Mouse (Mus musculus): ENCODE measurements at regions not wholly inside any gene's neighbourhood (a gene's known extent, or its start where the extent isn't known, plus 50 kb on each side); places are given as distances from the start of the nearest gene placed in this dataset.
"Not testable (repeated sequence)": the region's sequence is repeated elsewhere in the genome, so short reads cannot be mapped to it uniquely, and the experiment has no call there.

DNA sequence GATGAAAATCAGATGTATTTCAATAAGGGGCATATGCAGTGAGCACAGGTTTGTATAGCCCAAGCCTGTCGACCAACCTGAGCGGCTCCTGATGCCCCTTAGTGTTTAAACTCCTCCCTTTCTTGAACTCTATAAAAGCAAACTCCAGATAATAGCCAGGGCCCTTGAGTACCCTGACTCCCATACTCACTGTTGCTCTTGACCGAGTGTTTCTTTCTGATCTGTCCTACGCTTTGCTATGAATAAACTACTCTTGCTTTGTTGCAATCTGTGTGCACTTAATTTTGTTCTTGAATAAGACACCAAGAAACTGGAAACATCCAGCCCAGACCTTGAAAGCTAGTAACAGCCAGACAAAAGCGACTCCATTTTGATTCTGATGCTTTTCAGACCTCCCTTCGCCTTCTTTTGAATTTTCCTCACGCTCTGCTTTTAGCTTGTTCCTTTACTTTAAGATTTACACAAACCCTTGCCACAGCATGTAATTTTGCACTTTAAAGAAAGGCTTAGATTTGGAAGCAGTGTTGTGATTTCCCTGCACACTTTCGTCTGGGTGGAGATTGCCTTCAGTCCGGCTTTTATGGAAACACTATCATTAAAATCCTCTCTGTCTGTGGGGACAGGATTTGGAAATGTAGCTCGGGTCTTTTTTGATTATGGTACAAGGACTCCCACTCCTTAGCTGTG lies 149.1 kb downstream of the Gm5426 start:
- H3K27ac ChIP-seq = no peak overlapping the region
- H3K4me2 ChIP-seq = no peak overlapping the region
- H3K4me3 ChIP-seq (replicated peaks) = no peak overlapping the region
- no peaks in the 10 kb centered on the region for H3K4me1 ChIP-seq (replicated peaks)
- H3K9ac ChIP-seq = no peak overlapping the region
- H3K27me3 ChIP-seq = no peaks in the 10 kb centered on the region
- H3K9me3 ChIP-seq (replicated peaks) = no peaks in the 10 kb centered on the region
- H3K36me3 ChIP-seq = no peaks in the 10 kb centered on the region
- ATAC-seq (ENCODE audit: low read depth) (no peak), DNase-seq (no peak)
- WGBS (ENCODE audit: insufficient replicate concordance) = 65% methylated on average over 10 of the region's 10 CpGs

DNA sequence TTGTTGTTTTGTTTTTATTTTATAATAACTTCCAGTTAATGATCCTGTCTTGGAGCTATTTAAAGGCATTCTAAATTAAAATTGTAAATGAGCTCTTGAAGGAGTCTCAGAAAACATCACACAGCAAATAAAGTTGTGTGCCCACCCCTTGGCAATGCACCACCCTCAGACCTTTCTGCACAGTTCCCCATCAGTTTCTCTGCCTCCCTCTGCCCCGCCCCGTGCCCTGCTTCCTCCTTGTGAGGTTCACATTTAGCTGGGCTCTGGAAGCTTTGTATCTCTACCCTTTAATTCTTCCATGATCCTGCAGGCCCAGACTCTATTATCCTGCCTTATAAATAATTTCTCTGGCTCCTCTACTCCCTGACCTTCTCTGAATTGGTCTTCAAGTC lies 149.7 kb downstream of the Gm5426 start:
- Histone ChIP-seq H3K4me1 (replicated peaks) (no peaks in the 10 kb centered on the region), H3K4me2 (no peak overlapping the region), H3K27me3 (no peaks in the 10 kb centered on the region), H3K27ac (no peak overlapping the region), H3K9ac (no peak overlapping the region), H3K36me3 (no peaks in the 10 kb centered on the region), H3K9me3 (replicated peaks) (no peaks in the 10 kb centered on the region), H3K4me3 (replicated peaks) (no peak overlapping the region)
- ATAC-seq (ENCODE audit: low read depth) (no peak), DNase-seq (no peak)
- WGBS (ENCODE audit: insufficient replicate concordance) = 23% methylated on average over 2 of the region's 2 CpGs

DNA sequence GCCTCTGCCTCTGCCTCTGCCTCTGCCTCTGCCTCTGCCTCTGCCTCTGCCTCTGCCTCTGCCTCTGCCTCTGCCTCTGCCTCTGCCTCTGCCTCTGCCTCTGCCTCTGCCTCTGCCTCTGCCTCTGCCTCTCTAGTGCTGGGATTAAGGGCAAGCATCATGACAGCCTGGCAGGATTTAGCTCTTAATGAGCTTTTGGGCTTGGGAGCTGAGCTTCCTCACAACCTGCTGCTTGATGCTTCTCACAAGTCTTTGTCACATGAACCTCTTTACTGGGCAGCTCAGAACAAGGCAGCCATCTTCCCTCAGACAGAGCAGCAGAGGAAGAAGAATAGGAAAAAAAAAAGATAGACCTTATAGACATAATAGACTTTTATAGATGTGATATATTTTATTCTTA lies 152.6 kb downstream of the Gm5426 start:
- H3K27ac ChIP-seq; H3K4me2 ChIP-seq; H3K4me1 ChIP-seq (replicated peaks); H3K4me3 ChIP-seq (replicated peaks); H3K27me3 ChIP-seq; H3K36me3 ChIP-seq; ATAC-seq (ENCODE audit: low read depth); DNase-seq; H3K9ac ChIP-seq; H3K9me3 ChIP-seq (replicated peaks): not testable (repeated sequence)

DNA sequence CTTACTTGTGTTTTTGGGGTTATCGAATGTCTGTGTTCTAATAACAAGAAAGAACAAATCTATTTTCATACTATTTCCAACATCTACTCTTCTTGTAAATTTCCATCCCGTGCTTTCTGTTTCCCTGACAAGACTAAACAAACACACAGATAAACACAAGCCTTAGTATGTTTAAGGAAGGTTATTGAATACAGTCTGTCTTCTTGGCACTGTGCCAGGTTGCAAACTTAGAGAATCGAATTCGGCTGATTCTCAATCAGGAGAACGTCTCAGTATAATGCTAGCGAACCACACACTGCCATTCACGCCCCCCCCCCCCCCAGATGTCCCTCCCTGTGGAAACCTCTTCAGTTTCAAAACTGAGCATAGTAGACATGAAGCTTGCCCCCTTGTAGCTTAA lies 157.2 kb downstream of the Gm5426 start:
- no peak overlapping the region for H3K4me3 ChIP-seq (replicated peaks)
- H3K4me1 ChIP-seq (replicated peaks) = no peaks in the 10 kb centered on the region
- no peak for DNase-seq
- no peak for ATAC-seq (ENCODE audit: low read depth)
- H3K27ac ChIP-seq = no peak overlapping the region
- no peaks in the 10 kb centered on the region for H3K9me3 ChIP-seq (replicated peaks)
- no peaks in the 10 kb centered on the region for H3K36me3 ChIP-seq
- H3K4me2 ChIP-seq = no peak overlapping the region
- no peak overlapping the region for H3K9ac ChIP-seq
- WGBS (ENCODE audit: insufficient replicate concordance) = 71% methylated on average over 7 of the region's 7 CpGs
- no peaks in the 10 kb centered on the region for H3K27me3 ChIP-seq

DNA sequence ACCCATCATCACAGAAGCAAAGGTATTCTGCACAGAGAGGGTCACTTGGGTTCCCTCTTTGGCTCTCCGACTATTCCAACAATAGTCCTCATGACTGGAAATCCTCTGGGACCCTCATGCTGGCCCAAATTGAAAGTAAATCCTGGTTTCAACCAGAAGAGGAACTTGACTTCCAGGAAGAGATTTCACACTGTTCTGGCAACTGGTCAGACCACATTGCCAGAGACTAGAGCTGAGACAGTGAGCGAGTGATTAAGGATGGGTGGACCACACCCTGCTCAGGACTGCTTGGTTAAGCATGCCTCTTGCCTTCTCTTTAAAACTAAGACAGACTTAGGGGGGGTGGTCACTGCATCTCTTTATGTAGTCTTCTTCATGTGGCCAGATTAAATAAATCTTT lies 158.3 kb downstream of the Gm5426 start:
- no peaks in the 10 kb centered on the region for H3K27me3 ChIP-seq
- H3K27ac ChIP-seq = no peak overlapping the region
- no peaks in the 10 kb centered on the region for H3K36me3 ChIP-seq
- no peak overlapping the region for H3K4me2 ChIP-seq
- H3K4me3 ChIP-seq (replicated peaks) = no peak overlapping the region
- no peaks in the 10 kb centered on the region for H3K9me3 ChIP-seq (replicated peaks)
- H3K9ac ChIP-seq = no peak overlapping the region
- ATAC-seq (ENCODE audit: low read depth) = no peak
- no peak for DNase-seq
- H3K4me1 ChIP-seq (replicated peaks) = no peaks in the 10 kb centered on the region
- 40% methylated on average over 2 of the region's 2 CpGs for WGBS (ENCODE audit: insufficient replicate concordance)

DNA sequence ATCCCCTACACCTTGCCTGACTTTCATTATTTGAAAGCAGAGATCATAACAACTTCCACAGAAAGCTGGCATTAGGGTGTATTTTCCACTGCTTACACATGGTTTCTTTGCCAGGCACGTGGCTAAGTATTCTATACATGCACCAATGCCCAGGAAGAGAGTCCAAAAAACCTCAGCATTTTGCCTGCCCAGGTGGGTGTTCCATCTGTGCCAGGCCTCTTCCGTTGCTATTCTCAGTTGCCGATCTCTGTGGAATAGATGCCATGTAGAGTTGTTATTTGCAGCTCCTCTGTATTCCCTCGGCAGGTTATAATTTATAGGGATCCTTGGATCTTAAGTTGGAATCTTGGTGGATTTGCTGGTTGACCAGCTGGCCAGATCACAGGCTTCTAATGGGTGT lies 161.3 kb downstream of the Gm5426 start:
- WGBS (ENCODE audit: insufficient replicate concordance) = 68% methylated on average over 4 of the region's 4 CpGs

DNA sequence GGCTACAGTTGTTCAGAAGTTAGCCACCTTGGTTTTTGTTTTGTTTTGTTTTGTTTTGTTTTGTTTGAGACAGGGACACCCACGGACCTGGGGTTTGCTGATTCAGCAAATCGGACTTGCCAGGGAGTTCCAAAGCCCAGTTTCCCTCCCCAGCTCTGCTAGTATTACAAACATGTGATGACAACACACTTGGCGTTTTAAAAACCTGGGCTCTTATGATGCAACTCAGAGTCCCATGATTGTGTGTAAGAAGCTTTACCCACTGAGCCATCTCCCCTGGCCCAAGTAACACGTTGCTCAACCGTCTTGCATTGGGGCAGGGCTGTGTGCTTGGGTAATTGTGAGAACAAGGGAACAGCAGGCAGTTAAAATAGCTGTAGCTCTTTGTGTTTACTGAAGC lies 162.2 kb downstream of the Gm5426 start:
- H3K27ac ChIP-seq = no peak overlapping the region
- no peaks in the 10 kb centered on the region for H3K36me3 ChIP-seq
- H3K9ac ChIP-seq = no peak overlapping the region
- no peak overlapping the region for H3K4me2 ChIP-seq
- H3K4me1 ChIP-seq (replicated peaks) = no peaks in the 10 kb centered on the region
- no peaks in the 10 kb centered on the region for H3K27me3 ChIP-seq
- WGBS (ENCODE audit: insufficient replicate concordance) = 56% methylated on average over 5 of the region's 5 CpGs
- no peaks in the 10 kb centered on the region for H3K9me3 ChIP-seq (replicated peaks)
- no peak overlapping the region for H3K4me3 ChIP-seq (replicated peaks)
- DNase-seq (no peak), ATAC-seq (ENCODE audit: low read depth) (no peak)

More for the DNA sequence above, 161.3 kb downstream of the Gm5426 start:
- Histone ChIP-seq H3K27me3 (no peaks in the 10 kb centered on the region), H3K9me3 (replicated peaks) (no peaks in the 10 kb centered on the region), H3K4me3 (replicated peaks) (no peak overlapping the region), H3K36me3 (no peaks in the 10 kb centered on the region), H3K9ac (no peak overlapping the region), H3K4me2 (no peak overlapping the region), H3K4me1 (replicated peaks) (no peaks in the 10 kb centered on the region), H3K27ac (no peak overlapping the region)
- DNase-seq (no peak), ATAC-seq (ENCODE audit: low read depth) (no peak)

DNA sequence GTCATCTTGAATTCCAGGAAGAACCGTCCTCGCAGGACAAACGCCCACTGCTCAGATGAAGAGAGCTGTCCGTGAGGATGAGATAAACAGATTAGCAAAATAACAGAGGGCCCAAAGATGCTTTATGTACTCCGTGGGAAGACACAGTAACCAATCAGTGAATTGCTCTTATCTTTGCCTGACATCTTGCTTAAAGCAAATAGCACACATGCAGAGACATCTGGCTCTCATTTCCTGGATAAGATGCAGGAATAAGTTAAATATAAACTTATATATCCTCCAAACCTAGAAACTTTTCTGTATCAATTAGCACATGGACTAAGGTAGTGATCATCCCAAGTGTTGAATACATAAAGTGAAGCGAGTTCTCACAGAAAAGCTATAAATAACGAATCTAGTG lies 169.3 kb downstream of the Gm5426 start:
- Histone ChIP-seq H3K4me2 (no peak overlapping the region), H3K9ac (no peak overlapping the region), H3K9me3 (replicated peaks) (no peaks in the 10 kb centered on the region), H3K4me3 (replicated peaks) (no peak overlapping the region), H3K27ac (no peak overlapping the region), H3K27me3 (no peaks in the 10 kb centered on the region), H3K4me1 (replicated peaks) (no peaks in the 10 kb centered on the region), H3K36me3 (no peaks in the 10 kb centered on the region)
- 55% methylated on average over 7 of the region's 7 CpGs for WGBS (ENCODE audit: insufficient replicate concordance)
- ATAC-seq (ENCODE audit: low read depth) (no peak), DNase-seq (no peak)

DNA sequence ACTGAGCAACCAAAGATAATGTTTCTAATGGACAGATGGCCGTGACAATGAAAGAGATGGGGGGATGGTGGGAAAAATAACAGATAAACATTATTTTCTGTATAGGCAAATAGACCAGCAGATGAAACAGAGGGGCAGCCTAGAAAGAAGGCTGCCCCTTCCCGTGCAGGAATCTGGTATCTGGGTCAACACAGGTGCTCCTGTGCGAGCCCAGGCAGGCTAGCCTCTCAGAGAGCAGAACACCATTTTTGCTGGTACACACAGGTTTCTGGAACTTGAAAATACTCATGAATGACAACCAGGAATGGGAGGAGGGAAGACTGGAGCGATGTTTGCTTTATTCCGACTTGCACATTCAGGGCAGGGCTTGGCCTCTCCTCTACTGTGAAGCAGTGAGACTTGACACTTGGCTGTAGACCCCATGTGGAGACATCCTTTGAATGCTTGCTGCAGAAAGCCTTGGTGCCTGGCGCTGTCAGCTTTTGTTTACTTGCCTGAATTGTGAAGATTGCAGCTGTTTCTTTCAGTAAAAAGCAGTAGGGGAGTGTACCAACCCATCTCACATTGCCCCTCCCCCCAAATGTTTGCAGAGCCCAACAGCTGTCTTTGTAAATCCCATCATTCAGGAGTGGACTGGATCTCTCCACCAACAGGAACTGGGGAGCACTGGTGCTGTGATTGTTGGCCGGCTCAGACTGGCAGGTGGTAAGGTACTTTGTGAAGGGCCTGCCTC lies 172.5 kb downstream of the Gm5426 start:
- 46% methylated on average over 7 of the region's 7 CpGs for WGBS (ENCODE audit: insufficient replicate concordance)
- Histone ChIP-seq H3K4me2 (no peak overlapping the region), H3K27ac (no peak overlapping the region), H3K36me3 (no peaks in the 10 kb centered on the region), H3K4me1 (replicated peaks) (no peaks in the 10 kb centered on the region), H3K4me3 (replicated peaks) (no peak overlapping the region), H3K9me3 (replicated peaks) (no peaks in the 10 kb centered on the region; the same call in 1 of the 2 replicates), H3K27me3 (no peaks in the 10 kb centered on the region), H3K9ac (no peak overlapping the region)
- no peak for DNase-seq
- no peak for ATAC-seq (ENCODE audit: low read depth)

DNA sequence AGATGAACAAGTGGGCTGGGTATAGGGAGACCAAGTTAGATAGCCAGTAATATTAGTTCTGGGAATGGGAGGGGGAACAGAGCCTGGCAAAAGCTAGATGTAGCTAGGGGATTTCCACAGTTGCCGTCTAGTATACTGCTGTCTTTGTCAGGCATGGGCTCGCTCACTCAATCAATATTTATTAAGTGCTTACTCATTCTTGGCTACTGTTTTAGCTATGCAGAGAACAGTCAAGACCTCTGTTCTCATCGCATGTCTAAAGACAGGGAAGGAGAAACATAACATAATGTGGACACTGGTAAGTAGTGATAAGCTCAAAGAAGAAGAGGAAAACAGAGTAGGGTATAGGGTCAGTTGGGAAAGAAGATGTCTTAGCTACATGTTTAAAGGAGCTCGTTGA lies 173.4 kb downstream of the Gm5426 start:
- 54% methylated on average over 4 of the region's 4 CpGs for WGBS (ENCODE audit: insufficient replicate concordance)
- no peak overlapping the region for H3K27ac ChIP-seq
- H3K9me3 ChIP-seq (replicated peaks) = no peaks in the 10 kb centered on the region; the same call in 1 of the 2 replicates
- ATAC-seq (ENCODE audit: low read depth) (no peak), DNase-seq (no peak)
- H3K4me3 ChIP-seq (replicated peaks) = no peak overlapping the region
- H3K36me3 ChIP-seq = no peaks in the 10 kb centered on the region
- no peak overlapping the region for H3K4me2 ChIP-seq
- H3K27me3 ChIP-seq = no peaks in the 10 kb centered on the region
- no peaks in the 10 kb centered on the region for H3K4me1 ChIP-seq (replicated peaks)
- H3K9ac ChIP-seq = no peak overlapping the region

DNA sequence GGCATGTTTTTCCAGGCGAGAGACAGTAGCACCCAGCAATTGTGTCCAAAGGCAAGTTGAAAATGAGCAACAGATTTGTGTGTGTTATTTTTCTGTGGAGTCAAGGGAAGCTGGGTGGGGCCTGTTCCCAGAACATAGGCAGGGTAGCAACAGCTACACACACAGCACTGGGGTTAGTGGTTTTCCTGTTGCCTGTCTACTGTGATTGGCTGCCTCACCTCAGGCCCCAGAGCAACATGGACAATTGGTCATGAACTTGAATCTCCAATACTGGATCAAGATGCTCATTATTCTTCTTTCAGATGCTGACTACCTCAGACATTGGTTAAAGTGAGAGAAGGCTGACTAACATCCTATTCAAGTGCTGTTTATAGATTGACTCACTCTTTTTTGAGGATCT lies 188.9 kb downstream of the Gm5426 start:
- DNase-seq = no peak
- H3K9ac ChIP-seq = no peak overlapping the region
- H3K36me3 ChIP-seq = no peaks in the 10 kb centered on the region
- no peaks in the 10 kb centered on the region for H3K4me1 ChIP-seq (replicated peaks)
- no peak for ATAC-seq (ENCODE audit: low read depth)
- H3K27me3 ChIP-seq = no peaks in the 10 kb centered on the region
- no peak overlapping the region for H3K4me2 ChIP-seq
- no peaks in the 10 kb centered on the region for H3K9me3 ChIP-seq (replicated peaks)
- no peak overlapping the region for H3K4me3 ChIP-seq (replicated peaks)
- 42% methylated on average over 1 of the region's 1 CpGs for WGBS (ENCODE audit: insufficient replicate concordance)
- no peak overlapping the region for H3K27ac ChIP-seq

Data from liver, embryonic 13.5 days (tissue).